Mouse (Mus musculus): ENCODE results near the gene Tceal1.
"Not testable (repeated sequence)": the region's sequence is repeated elsewhere in the genome, so short reads cannot be mapped to it uniquely, and the experiment has no call there.

The Tceal1 gene

DNA sequence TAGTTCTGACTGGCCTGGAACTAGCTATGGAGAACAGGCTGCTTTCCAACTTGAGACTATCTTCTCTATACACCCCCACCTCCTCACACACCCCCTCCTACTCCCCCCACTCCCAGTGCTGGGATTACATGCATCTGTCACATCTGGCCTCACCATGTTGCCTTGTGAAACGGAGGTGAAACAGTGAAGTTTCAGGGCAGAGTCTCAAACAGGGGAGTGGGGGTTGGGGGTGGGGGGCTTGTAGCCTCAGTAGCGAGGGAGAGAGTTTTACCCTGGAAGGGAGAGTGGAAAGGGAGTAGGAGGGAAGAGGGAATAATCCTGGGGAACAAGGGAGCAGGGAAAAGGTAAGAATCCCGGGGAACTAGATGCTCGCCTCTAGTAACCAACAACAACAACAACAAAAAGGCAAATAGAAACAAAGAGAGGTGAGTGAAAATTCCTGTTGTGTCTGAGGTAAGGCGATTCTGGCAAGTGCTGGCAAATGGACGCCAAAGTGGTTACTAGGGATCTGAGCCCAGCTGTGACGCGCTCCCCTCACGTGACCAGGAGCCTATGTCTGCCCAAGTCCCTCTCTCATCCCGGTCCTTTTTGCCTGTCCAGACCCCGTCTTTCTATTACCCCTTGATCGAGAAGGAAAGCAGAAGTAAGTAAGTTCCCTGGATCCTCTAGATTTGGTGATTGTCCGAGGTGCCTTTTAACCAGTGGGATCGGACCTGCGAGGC is at the start of gene Tceal1:
Tceal1 (plus strand) TSS at position 537 of the 722 bp plus-strand sequence.
- in situ Hi-C loops (cut with MboI, MseI): no loop called here

DNA sequence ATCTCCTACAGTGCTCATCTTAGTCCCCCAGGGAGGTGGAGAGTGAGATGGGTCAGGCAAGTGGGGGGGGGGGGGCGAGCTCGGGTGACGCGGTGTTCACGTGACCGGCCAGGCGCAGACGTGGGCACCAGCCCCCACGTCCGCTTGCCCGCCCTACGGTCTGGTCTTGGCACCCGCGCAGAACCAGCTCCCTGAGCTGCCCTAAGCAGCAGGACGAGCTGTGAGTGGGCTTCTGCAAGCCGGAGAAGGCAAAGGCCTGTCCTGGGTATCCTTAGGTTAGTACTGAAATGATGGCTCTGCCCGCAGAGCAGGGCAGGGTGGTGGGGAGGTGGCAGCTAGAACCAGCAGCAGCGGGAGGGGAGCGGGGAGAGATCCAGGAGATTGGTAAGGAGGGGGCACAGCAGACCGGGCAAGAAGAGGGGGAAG is 41.5 kb upstream of the Tceal1 start:
- in situ Hi-C loops (cut with MboI, MseI): loop anchor here (10.0 kb wide), 1 partner anchor 861 kb away; no protein-coding TSS in a partner anchor

GRCm38 (mm10) chrX:136666762-136667464 is 40.9 kb upstream of the Tceal1 start:
- in situ Hi-C loops (cut with MboI, MseI): loop anchor here (10.0 kb wide), 1 partner anchor 862 kb away; no protein-coding TSS in a partner anchor

DNA sequence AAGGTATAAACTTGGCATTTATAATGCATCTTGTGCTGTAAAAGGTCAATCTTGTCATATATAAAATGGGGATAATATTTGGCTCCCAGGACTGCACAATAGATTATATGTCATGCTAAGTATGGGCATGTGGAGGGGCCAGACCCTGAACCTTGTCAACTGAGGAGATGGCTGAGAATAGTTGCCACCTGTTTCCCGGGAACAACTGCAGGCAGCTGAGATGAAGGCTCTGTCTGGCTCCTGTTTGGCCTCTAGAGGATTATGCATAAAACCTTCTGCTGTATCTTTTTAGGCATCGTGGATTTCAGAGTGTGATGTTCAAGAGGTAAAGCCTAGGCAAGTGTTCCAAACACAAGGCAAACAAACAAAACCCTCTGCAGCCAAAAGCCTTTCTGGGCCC is 39.0 kb upstream of the Tceal1 start:
- in situ Hi-C loops (cut with MboI, MseI): loop anchor here (10.0 kb wide), 1 partner anchor 864 kb away; no protein-coding TSS in a partner anchor

- in situ Hi-C loops (cut with MboI, MseI): no loop called here
These were observed 26.8 kb upstream of the Tceal1 start for GRCm38 (mm10) chrX:136680989-136681388.

- in situ Hi-C loops (cut with MboI, MseI): not testable (repeated sequence)
These were observed 16.0 kb upstream of the Tceal1 start for GRCm38 (mm10) chrX:136691606-136692293.

GRCm38 (mm10) chrX:136692294-136692675 is 15.5 kb upstream of the Tceal1 start:
- in situ Hi-C loops (cut with MboI, MseI): no loop called here

GRCm38 (mm10) chrX:136693196-136693595 is 14.6 kb upstream of the Tceal1 start:
- in situ Hi-C loops (cut with MboI, MseI): no loop called here

GRCm38 (mm10) chrX:136708168-136708681 is 443 bp downstream of the Tceal1 start:
- in situ Hi-C loops (cut with MboI, MseI): no loop called here

GRCm38 (mm10) chrX:136708782-136709181 is 1.0 kb downstream of the Tceal1 start:
- in situ Hi-C loops (cut with MboI, MseI): no loop called here

DNA sequence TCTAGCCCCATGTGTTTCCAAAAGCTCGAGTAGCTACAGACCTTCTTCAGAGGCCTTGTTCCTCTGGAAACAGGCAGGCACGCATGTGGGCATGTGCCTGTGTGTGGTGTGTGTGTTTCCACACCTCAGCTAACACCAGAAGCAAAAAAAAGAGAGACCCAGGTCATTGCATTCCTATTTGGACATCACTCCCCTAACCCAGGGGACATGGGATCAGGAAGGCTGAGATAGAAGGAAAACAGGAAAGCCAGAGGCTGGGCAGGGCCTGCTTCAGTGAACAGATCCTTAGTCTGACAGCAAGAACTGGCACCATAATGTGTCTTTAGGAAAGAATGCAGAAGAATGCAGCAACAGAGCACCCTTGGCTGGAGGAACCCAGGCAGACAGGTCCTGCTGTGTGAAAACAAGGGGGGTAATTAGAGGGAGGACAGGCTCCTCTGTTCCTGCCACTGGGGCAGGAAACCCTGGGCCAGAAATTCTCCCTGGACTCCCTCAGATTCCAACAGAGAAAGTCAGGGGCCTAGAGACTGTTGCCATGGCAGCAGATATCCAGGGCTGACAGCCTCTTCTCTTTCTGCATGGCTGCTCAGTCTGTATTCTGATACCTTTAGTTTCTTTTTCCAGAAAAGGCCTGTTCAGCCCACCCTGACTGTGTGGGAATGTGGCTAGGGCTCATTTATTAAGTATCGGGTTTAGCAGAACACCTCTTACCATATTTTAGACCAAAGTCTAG is 7.1 kb downstream of the Tceal1 start:
- in situ Hi-C loops (cut with MboI, MseI): not testable (repeated sequence)

- in situ Hi-C loops (cut with MboI, MseI): no loop called here
These were observed 24.2 kb downstream of the Tceal1 start for GRCm38 (mm10) chrX:136732016-136732415.

DNA sequence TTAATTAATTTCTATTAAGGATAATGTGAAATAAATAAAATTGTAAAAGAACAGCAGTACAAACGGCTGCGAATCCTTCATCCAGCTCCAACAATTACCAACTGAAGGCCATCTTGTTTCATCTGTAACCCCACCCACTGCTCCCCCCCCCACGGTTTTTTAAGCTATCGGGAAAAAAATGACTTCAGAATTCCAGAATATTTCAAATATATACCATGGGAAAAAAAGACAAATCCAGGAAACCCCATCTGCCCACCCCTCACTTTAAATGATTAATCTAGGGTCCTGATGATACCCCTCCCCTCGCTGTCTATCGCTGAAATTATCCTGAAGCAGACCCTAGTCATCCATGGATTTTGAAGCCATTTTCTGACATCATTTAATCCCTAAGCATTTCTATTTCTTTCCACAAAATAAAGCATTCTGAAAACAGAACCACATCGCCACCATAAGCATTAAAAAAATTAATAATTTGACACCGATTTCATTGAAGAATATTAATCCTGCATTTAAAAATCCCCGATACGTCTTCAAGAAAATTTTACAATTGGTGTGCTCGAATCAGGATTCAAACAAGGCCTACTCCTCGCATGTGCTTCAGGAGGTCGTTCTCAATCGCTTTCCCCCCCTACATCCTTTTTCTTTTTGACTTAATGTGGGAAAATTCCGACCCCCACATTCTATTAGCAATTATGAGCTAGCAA is 32.5 kb downstream of the Tceal1 start:
- in situ Hi-C loops (cut with MboI, MseI): no loop called here

DNA sequence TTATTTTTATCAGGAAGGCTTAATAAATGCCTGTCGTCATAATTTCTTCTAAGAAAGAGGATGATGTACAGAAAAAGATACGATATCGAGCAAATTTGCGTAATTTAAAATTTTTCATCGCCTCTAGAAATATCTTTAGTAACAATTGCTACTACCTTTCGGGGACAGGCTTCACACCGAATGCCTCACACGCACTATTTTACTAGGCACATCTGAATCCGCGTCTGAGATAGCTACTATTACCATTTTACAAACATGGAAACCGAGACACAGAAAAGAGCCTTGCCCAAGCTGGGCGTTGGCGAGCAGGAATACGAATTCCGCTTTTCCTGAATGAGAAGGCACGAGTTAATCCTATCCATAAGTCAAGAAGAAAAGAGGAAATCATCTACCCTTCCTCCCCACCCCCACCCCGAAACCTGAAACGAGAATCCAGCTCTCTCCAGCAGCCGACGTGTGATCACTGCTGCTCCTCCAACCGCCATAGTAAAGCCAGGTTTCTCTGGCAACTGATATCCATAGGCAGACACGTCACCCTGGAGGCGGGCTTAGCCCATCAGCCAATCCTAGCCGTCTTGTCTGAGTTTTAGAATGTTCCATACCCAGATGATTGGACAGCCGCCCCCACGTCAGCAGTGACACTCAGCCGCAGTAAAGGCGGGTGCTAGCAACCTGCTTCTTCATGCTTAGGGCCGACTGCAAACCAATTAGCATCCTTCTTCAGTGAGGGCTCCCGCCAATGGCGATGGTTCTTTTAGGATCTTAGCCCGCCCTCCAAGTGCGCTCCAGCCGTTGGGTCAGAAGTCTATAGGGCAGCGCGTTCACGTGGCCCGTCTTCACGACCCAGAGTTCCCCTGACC is 33.2 kb downstream of the Tceal1 start:
- in situ Hi-C loops (cut with MboI, MseI): no loop called here

- in situ Hi-C loops (cut with MboI, MseI): no loop called here
These were observed 33.9 kb downstream of the Tceal1 start for GRCm38 (mm10) chrX:136741651-136742201.

GRCm38 (mm10) chrX:136742241-136742640 is 34.5 kb downstream of the Tceal1 start:
- in situ Hi-C loops (cut with MboI, MseI): no loop called here

- in situ Hi-C loops (cut with MboI, MseI): no loop called here
These were observed 34.9 kb downstream of the Tceal1 start for GRCm38 (mm10) chrX:136742661-136743103.

- in situ Hi-C loops (cut with MboI, MseI): no loop called here
These were observed 35.7 kb downstream of the Tceal1 start, which contains the start of gene Morf4l2 for GRCm38 (mm10) chrX:136743459-136743858. Morf4l2 (minus strand) TSS chrX:136743690.

GRCm38 (mm10) chrX:136744663-136745062 is 36.9 kb downstream of the Tceal1 start:
- in situ Hi-C loops (cut with MboI, MseI): no loop called here

Data from T-helper 2 cell (primary cell).